Mouse (Mus musculus): ENCODE measurements around the gene Pkn1.

Pkn1 gene

GRCm38 (mm10) chr8:83681099-83681498 is 17.9 kb downstream of the Pkn1 start:
- DNase-seq: no peak

- DNase-seq: no peak
Observed at GRCm38 (mm10) chr8:83680603-83681002, 18.4 kb downstream of the Pkn1 start.

GRCm38 (mm10) chr8:83679866-83680265 is 19.1 kb downstream of the Pkn1 start:
- no peak for DNase-seq

- DNase-seq: no peak
Observed at GRCm38 (mm10) chr8:83674497-83674896, 24.5 kb downstream of the Pkn1 start.

GRCm38 (mm10) chr8:83672936-83673335 is 26.0 kb downstream of the Pkn1 start:
- DNase-seq: no peak

- DNase-seq: no peak
Observed at GRCm38 (mm10) chr8:83669013-83669412, 30.0 kb downstream of the Pkn1 start.

GRCm38 (mm10) chr8:83668010-83668916 is 30.7 kb downstream of the Pkn1 start:
- DNase-seq: peak; percentile 45 to 57

- no peak for DNase-seq
Observed at GRCm38 (mm10) chr8:83667526-83667925, 31.5 kb downstream of the Pkn1 start.

- no peak for DNase-seq
Observed at GRCm38 (mm10) chr8:83666866-83667234, 32.1 kb downstream of the Pkn1 start.

- DNase-seq: peak in 1 of 2 experiments; percentile 19
Observed at GRCm38 (mm10) chr8:83665969-83666865, 32.8 kb downstream of the Pkn1 start, which contains the start of gene Ptger1. Gene Ptger1, plus strand, starts transcription at chr8:83666678.

GRCm38 (mm10) chr8:83664931-83665625 is 33.9 kb downstream of the Pkn1 start:
- DNase-seq: no peak

- no peak for DNase-seq
Observed at GRCm38 (mm10) chr8:83664096-83664495, 34.9 kb downstream of the Pkn1 start.

- DNase-seq: peak; percentile 82 to 90
Observed at GRCm38 (mm10) chr8:83662421-83662826, 36.6 kb downstream of the Pkn1 start.

- DNase-seq: no peak
Observed at GRCm38 (mm10) chr8:83660995-83661680, 37.8 kb downstream of the Pkn1 start.

GRCm38 (mm10) chr8:83660545-83660944 is 38.4 kb downstream of the Pkn1 start:
- DNase-seq: no peak

- DNase-seq: no peak
Observed at GRCm38 (mm10) chr8:83656484-83657246, 42.3 kb downstream of the Pkn1 start.

- no peak for DNase-seq
Observed at GRCm38 (mm10) chr8:83656043-83656442, 42.9 kb downstream of the Pkn1 start.

- DNase-seq: no peak
Observed at GRCm38 (mm10) chr8:83654725-83655124, 44.3 kb downstream of the Pkn1 start.

- no peak for DNase-seq
Observed at GRCm38 (mm10) chr8:83653662-83654017, 45.3 kb downstream of the Pkn1 start.

- peak in 1 of 2 experiments; percentile 25 for DNase-seq
Observed at GRCm38 (mm10) chr8:83652744-83653661, 46.0 kb downstream of the Pkn1 start.

Data from cerebellum, adult 18-20 months (tissue).